Mouse (Mus musculus): Measurements from ENCODE around the gene Hist2h2be.
"Not testable (repeated sequence)": the region's sequence is repeated elsewhere in the genome, so short reads cannot be mapped to it uniquely, and the experiment has no call there.

Gene Hist2h2be

DNA sequence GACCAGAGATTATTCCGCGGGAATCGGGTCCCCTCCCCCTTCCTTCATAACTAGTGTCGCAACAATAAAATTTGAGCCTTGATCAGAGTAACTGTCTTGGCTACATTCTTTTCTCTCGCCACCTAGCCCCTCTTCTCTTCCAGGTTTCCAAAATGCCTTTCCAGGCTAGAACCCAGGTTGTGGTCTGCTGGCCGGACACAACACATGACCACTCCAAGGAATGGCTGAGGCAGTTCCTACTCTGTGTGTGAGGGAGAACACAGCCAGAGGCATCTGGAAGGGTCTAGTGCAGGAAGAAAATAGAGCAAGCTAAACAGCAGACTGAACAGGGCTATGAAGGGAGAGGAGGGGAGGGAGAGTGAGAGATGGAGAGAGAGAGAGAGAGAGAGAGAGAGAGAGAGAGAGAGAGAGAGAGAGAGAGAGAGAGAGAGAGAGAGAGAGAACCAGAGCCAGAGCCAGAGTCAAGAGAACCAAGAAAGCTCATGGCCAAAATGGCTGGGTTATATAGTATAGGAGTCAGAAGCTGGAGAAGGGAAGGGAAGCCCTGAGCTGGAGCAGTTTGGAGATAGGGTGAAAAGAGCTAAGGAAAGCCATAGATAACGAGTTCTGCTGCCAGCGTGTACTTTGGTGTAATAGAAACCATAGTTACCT is 22.2 kb upstream of the Hist2h2be start:
- DNase-seq, result not testable (repeated sequence)

DNA sequence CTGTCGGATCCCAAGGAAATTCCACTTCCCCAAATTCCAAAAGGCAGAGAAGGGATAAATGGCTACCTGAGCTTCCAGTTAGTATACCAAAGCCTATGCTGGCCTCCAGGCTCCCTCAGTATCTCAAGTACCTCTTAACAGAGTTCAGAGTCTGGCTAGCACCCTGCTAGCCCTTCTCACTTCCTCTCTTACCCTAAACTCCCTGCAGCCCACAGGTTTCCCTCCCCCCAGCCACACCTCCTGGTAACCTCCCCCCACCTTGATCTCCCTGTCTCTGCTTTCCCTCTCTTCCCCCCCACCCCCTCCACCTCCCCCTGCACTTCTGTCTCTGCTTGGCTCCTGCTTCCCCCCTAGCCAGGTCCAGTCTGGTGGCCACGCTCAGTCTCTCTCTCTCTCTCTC is 21.2 kb upstream of the Hist2h2be start:
- no peak for DNase-seq

DNA sequence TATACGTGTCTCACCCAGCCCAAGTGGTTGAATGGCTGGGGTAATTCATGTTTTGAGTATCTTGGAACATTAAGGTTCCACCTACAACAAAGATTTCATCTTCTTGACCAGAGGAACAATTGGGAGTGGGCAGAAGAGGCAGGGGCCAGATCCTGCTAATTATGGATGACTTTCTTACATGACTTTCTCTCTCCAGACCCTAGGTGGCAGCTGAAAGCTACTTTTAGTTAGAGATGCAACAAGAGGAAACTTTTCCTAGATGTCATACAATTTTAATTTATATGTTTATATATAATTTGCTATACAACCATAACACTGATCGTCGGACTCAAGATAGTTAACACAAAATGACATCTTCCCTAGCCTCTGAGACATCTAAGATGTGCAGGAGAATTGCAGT is 13.1 kb upstream of the Hist2h2be start:
- no peak for DNase-seq

DNA sequence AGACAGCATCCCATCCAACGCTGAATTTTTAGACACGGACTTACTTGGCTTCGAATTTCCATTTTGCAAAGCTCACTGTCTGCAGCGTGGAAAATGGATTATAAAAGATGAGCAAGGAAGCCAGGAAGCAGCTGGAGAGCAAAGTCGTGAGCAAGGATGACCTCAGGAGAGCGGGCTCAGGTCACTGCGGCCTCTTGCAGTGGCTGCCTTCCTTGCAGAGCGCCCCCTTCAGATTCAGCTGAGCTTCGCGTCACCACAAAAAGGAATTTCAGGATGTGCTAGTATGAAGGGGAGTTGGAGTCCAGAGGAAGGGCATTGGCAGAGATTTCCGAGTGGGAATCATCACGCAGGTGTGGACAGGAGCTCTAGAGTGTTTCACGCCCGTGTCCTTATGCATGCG is 11.7 kb upstream of the Hist2h2be start:
- peak; percentile 36 for DNase-seq

DNA sequence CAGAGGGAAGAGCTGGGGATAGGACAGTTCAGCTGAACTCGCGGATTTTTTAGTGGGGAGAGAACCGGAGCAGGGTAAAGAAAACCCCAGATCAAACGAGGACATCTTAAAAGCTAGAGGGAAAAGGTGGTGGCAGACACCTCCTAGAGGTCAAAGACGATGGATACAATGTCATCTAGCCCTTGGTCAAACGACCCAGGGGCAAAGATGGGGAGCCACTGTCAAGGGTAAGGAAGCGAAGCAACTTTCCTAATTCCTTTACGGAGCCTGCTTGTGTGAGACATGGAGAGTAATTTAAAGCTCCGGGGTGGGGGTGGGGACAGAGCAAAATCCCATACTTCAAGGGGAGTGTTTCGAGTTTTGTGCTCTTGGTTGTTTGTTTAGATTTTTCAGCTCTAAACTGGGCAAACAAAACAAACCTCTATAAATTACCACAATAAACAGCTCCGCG is 1.7 kb upstream of the Hist2h2be start:
- peak; percentile 29 for DNase-seq

DNA sequence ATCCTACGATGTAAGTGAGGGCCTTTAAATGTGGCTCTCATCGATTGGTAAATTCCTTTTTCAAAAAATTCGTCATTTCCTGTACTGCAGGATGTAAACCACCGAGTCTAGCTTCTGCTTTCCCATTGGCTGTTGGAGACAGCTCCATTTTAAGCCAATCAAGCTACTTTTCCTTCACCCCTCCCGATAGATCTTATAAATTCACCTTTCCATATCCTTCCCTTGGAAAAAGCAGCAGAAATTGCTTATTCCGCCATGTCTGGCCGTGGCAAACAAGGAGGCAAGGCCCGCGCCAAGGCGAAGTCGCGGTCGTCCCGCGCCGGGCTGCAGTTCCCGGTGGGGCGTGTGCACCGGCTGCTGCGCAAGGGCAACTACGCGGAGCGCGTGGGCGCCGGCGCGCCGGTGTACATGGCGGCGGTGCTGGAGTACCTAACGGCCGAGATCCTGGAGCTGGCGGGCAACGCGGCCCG is 1.2 kb upstream of the Hist2h2be start, which contains the start of the genes Bola1 and Hist2h2ab:
Bola1 (minus strand) TSS at position 49 of the 470 bp plus-strand sequence.
Hist2h2ab (plus strand) TSS at position 205 of the 470 bp plus-strand sequence.
- peak; percentile 78 for DNase-seq

DNA sequence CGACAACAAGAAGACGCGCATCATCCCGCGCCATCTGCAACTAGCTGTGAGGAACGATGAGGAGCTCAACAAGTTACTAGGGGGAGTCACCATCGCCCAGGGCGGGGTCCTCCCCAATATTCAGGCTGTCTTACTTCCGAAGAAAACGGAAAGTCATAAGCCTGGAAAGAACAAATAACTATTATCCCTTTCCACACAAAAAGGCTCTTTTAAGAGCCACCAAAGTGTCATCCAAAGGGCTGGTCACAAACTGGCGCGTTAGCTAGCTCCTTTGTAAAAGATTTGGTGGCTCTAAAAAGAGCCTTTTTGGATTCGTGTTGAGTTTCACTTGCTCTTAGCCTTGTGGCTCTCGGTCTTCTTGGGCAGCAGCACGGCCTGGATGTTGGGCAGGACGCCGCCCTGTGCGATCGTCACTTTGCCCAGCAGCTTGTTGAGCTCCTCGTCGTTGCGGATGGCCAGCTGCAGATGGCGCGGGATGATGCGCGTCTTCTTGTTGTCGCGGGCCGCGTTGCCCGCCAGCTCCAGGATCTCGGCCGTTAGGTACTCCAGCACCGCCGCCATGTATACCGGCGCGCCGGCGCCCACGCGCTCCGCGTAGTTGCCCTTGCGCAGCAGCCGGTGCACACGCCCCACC is 671 bp upstream of the Hist2h2be start:
- DNase-seq, result not testable (repeated sequence)

DNA sequence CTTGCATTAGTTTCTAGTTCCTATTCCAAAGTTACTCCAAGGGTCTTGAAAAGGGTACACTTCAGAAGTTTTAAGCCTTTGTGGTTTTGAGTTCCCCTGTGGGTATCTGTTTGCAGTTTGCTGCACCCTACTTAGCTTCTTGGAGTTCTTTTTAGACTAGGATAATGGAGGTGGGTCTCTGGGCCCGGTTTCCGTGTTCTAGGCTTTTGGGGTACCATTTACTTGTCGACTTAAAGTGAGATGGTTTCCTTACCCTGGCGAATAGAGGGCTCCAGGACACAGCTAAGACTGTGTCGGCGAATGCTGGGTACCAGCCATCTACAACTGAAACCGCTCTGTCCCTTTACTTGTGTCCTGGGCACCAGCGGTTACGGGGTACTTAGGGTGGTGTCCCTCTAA is 720 bp downstream of the Hist2h2be start:
- DNase-seq, result no peak

DNA sequence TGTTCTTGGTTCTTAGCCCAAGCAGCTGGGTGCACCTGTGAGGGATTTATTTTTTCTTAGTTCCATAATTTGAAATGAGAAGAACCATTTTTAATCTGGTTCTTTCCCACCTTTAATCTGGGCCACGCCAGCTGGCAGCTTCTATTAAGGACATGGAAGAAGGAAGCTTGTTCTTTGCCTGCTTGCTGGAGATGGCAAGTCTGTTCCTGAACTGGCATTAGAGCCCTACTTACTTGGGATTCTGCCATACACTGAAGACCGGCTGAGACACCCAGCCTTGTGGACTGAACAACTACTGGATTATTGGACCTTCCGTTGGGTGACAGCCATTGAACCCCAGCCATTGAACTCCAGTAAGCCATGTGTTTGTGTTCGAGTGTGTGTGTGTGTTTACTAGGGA is 1.9 kb downstream of the Hist2h2be start:
- DNase-seq, result no peak

DNA sequence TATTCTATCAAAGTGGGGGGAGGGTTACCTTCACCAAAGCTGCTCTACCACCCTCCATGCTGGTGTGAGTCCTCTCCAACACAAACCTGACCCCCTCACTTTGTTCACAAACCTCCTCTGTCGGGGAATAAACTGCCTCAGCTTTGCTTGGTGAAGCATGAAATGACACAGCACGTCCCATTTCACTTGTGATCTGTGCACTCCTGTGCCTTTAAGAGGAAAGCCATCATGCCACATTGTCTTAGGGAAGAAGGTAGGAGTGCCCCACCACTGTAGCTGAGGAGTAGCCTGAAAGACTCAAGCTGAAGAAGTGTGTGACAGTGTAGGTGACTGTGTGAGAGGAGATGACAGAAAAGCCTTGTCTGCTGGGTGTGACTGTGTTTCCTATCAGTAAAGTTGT is 4.5 kb downstream of the Hist2h2be start:
- DNase-seq, result no peak

DNA sequence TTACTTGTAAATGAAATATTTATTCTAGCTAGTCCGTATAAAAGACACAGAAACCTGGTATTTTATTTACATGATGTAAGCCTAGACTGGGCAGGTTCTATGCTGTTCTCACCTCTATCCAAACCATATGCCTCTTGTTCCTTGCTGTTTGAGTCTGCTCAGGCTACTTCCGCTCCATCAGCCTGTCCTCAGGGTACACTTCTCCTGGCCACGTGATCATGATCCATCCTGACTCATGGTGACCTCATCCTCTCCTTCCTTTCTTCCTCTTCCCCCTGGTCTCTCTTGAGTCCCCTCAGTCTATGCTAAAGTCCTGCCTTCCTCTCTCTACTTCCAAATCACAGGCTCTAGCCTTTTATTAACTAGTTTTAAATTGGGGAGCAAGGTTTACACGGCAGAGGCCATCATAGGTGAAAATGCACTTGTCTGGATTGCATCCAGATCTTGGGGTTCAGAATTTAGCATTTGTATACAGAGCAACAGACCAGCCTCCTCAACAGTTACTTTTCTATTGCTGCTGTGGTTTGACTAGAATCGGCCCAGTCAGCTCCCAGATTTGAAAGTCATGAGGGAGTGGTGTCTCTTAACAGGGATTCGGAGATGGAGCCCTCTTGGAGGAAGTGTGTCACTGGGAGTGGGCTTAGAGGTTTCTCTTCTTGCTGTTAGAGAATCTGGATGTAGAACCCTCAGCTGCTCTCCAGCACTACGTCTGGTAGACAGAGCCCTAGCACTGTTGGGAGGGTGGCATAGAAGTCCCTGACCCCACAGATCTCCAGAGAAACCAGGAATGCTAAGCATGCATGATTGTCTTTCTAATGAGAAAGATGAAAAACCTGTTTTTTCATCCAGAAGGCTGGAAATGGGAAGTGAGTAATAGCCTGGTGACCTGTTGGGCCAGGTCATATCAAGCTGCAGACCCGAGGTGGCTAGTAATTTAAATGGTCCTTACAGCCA is 6.1 kb downstream of the Hist2h2be start:
- DNase-seq, result no peak

DNA sequence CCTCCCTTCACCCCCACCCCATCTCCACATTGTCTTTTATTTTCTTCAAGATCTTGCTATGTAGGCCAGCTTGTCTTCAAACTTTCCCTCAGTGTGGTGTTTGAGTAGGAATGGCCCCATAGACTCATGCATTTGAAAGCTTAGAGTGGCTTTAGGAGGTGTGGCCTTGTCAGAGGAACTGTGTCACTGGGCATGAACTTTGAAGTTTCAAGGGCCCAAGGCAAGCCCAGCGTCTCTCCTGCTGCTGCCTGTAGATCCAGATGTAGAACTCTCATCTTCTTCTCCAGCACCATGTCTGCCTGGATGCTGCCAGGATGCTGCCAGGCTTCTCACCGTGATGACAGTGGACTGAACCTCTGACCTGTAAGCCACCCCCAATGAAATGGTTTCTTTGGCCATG is 7.9 kb downstream of the Hist2h2be start:
- no peak for DNase-seq

DNA sequence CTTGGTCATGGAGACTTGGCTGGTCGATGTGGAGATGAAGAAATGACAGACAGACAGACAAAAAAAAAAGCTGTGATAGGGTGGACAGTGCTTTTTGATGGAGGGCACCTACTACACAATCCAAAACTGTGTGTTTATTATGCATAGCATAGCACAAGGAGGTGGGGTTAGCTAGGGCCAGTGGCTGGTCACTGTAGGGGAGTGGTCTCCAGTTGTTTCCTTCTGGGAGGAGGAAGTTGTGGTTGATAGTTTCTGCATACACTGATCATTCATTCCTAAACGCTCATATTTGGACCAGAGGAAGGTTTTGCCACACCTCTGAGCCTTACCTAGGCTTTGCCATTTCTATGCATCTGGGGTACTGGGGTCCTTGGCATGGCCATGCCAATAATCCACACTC is 9.5 kb downstream of the Hist2h2be start:
- no peak for DNase-seq

DNA sequence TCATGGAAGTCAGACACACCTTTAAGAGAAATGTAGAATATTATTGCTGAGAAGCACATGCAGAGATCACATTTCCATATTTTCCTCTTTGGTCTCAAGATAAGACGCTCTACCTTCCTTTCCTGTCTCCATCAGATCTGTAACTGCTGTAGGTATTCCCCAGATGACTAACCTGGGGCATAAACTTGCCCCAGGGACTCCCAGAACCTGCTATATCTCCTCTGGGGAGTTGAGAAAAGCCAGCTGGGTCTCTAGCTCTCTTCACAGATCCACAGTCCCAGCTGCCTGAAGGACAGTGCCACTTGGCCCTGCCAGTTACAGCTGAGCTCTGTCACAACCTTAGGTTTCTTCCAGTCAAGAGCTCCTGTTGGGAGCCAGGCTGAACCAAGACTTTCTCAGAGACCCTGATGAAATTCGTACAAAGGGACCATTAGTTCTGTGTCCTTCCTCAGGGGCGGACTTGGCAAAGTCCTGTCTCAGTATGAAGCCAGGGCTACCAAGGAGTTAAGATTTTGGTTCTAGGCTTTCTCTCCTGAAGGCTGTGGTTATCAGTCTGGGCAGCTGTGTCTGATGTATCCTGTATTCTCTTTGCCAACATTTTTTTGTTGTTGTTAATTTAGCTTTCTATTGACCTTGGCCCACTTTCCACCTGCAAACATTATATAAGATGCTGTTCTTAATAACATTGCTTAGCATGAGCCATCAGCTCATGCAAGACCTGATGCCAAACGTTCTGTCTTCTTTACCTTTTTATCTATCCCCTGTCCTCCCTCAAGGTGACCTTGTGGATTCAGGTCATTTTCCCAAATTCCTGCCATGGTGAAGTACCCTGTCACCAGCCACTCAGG is 10.2 kb downstream of the Hist2h2be start:
- DNase-seq, result no peak

DNA sequence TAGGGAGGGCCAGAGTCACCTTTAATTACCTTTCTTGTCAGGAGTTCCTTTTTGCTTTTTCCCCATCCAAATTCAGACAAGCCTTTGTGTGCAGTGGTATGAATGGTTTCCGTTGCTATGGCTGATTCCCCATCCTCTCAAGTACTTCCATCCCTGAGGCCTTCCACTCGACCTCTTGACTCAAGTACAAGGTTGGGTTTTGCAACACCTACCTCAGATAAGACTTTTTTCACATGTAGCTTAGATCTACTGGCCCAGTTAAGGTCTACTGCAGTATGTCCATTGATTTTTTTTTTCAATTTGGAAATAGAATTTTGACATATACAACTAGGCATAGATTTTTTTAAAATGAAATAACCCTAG is 10.8 kb downstream of the Hist2h2be start:
- DNase-seq, result peak; percentile 36

DNA sequence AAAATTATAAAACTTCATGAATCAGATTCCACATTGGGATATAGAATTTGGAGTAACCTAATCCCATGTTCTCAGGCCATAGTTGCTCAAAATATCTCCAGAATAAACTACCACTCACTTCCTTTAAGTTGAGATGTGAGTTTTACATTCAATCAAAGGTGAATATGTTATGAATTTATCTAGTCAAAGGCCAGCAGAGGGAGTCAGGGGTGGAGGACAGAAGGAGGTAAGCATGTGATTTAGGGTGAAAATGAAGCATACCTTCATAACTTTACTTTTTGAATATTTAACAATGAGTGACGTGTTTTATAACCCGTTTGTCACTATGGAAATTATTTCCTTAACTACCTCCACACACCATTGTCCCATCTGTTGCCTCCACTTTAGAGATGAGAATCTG is 14.0 kb downstream of the Hist2h2be start:
- no peak for DNase-seq

DNA sequence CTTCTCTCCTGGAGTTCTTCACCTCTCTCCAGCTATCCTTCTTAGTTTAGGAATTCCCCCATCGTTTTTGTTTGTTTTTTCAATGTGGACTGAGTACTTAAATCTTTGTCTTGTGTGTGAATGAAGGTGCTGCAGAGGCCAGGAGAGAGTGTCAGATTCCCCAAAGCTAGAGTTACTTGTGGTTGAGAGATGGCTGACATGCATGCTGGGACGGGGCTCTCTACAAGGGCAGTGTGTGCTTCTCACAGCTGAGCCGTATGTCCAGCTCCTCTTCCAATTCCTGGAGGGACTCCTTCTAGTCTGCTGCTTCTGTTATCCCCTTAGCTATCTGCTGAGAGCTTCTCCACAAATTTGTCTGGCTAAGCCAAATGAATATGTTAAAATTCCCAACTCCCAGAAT is 14.9 kb downstream of the Hist2h2be start:
- no peak for DNase-seq

DNA sequence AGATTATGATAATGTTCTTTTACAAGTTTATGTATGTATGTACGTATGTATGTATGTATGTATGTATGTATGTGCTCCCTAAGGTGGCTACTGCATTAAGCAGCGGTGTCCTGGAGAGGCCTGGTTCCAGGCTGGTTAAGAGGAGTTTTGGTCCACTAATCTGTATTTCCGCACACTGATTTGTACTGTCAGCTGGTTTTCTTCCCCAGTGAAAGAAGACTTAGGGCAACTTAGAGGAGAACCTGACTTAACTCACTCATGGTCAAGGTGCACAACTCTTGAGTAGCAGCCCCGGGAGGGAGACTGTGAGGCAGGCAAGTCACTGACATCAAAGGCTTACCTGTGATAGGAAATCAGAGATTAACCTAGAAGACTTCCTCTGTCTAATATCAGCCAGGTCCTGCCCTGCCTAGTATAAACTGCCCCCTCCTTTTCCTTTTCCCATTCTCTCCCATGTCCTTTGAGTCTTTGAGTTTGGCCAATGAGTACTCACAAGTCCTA is 16.0 kb downstream of the Hist2h2be start:
- no peak for DNase-seq

DNA sequence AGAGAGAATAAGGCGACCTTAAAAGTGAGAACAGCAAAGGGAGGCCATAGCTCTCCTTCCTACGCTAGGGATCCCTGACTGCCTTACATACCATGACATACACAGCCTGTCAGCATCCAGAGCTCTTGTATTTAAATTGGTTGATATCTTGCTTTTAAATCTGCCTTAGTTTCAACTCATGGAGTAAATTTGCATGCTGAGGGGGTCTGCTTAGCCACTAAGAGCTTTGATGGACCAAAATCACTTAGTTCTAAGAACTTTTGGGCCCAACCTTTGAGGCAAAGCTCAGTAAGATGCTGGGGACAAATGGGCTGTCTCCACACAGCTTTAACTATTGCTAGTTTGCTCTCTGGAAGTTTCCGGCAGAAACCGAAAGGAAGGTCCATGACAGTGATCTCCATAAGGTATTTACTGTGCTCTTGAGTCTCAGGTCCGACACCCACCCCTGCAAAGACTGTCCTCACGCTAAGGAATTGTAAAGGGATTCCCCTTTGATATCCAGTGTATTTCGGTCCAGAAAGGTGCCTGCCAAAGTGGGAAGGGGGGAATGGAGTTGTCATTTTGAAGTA is 16.5 kb downstream of the Hist2h2be start:
- no peak for DNase-seq

DNA sequence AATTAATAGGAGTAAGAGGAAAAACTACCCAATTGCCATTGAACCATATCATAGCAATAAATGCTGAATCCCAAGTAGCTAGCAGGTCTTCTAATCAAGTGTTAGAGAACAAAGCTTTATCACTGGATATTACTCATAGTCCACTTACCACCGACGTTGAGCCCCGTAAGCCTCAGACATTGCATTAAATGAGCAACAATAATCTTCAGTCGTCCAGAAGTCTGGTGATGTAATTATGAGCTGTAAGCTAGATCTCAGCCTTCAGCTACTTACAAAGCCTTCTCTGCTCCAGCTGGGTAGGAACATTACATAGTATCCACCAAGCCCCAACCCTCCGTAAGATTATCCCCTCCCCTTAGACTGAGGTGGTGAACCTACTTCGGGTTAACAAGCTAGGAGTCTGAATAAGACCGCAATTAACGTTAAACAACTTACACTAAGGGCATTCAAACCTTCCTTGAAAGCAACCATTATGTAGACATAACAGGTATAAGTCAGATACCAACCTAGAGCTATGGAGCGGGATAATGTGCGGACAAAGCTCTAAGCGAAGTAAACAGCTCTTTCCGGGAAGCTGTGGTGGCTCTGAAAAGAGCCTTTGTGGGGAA is 17.1 kb downstream of the Hist2h2be start:
- no peak for DNase-seq
